Mouse (Mus musculus) G1E (cell line): Measurements from ENCODE around the gene Klhl3. TPM values are rescaled to one million over a fixed set of nuclear protein-coding genes. Genes with fewer than 3 reads are reported as not detected.
A peak's percentile ranks its signal among the peaks of the same experiment; 100 is the strongest.

ENCODE experiments used
- ATAC-seq: 2 replicates; pipeline ENCODE4 v1.8.0; 2016; ENCODE audit warnings: mild to moderate bottlenecking; ENCODE audit not compliant: insufficient number of reproducible peaks, poor library complexity, low FRiP score, severe bottlenecking; ENCODE audit errors: extremely low read depth
- DNase-seq: peaks from one replicate; pipeline ENCODE4 v3.0.0; 2012; ENCODE audit warnings: low spot score
- H3K27me3 ChIP-seq: 2 replicates; pipeline ENCODE4 v1.6.1; 2012; ENCODE audit warnings: mild to moderate bottlenecking, low read length, inconsistent platforms; ENCODE audit not compliant: insufficient read depth
- H3K36me3 ChIP-seq: replicated peaks from 2 replicates; pipeline ENCODE3; 2012; ENCODE audit warnings: mild to moderate bottlenecking, inconsistent platforms
- H3K4me1 ChIP-seq: 2 replicates; pipeline ENCODE4 v1.6.1; 2012; ENCODE audit warnings: low read depth, low read length, inconsistent platforms, mixed read lengths; ENCODE audit not compliant: insufficient read depth
- H3K4me3 ChIP-seq: 2 replicates; pipeline ENCODE4 v1.5.1; 2012; ENCODE audit warnings: low read depth, mild to moderate bottlenecking, inconsistent platforms, low read length, moderate library complexity, mixed read lengths
- H3K9me3 ChIP-seq: replicated peaks from 2 replicates; pipeline ENCODE4 v1.6.1; 2012; ENCODE audit warnings: inconsistent platforms
- CTCF ChIP-seq: IDR thresholded peaks from 2 replicates; pipeline ENCODE4 v1.5.1; 2012; ENCODE audit warnings: low read depth, low read length, inconsistent platforms, mixed read lengths
- GATA1 ChIP-seq: IDR thresholded peaks from 2 replicates; pipeline ENCODE4 v1.6.1; 2012; ENCODE audit warnings: borderline replicate concordance, low read length, inconsistent platforms, mixed read lengths
- GATA2 ChIP-seq: IDR thresholded peaks from 2 replicates; pipeline ENCODE4 v1.6.1; 2012; ENCODE audit warnings: low read depth, low read length, inconsistent platforms, borderline replicate concordance
- POLR2AphosphoS5 ChIP-seq: IDR thresholded peaks from 2 replicates; pipeline ENCODE4 v1.6.1; 2012; ENCODE audit warnings: low read depth, low read length, inconsistent platforms; ENCODE audit not compliant: insufficient replicate concordance
- TAL1 ChIP-seq: conservative IDR thresholded peaks from 2 replicates; pipeline ENCODE4 v1.6.1; 2012; ENCODE audit warnings: low read depth, low read length, inconsistent platforms, mixed read lengths
- polyA plus RNA-seq: library from polyadenylated mRNA; stranded (reverse); fragments of >175 nt; gene quantifications from 2 replicates; pipeline ENCODE4 v1.2.3, GENCODE M21; 2012
- total RNA-seq, 2 experiments: library from RNA; stranded (forward) in 1 of 2; stranded (reverse) in 1 of 2; fragments of 200-1000 nt in 1 of 2; fragments of >200 nt in 1 of 2; fragmentation: Nextera tagmentation in 1 of 2; gene quantifications; 2 replicates each; pipeline ENCODE4 v1.2.3; 2014 to 2017

Klhl3 gene
- total and polyA plus RNA-seq, 3 experiments: 0.05 TPM; not detected in 2

- DNase-seq (no peak), ATAC-seq (no peak)
- Histone ChIP-seq H3K36me3 (no peaks in the 10 kb centered on the region), H3K4me1 (no peaks in the 10 kb centered on the region), H3K27me3 (no peaks in the 10 kb centered on the region), H3K4me3 (no peak overlapping the region), H3K9me3 (no peaks in the 10 kb centered on the region)
- no peak for TF ChIP-seq POLR2AphosphoS5
- TF ChIP-seq GATA1: no peak
- peak; percentile 21; the same call in 1 of the 2 replicates for TF ChIP-seq CTCF
These were observed 4.1 kb upstream of the Klhl3 start for GRCm38 (mm10) chr13:58117318-58118017.

GRCm38 (mm10) chr13:58116801-58117200 lies 3.4 kb upstream of the Klhl3 start:
- Histone ChIP-seq H3K27me3 (no peaks in the 10 kb centered on the region), H3K9me3 (no peaks in the 10 kb centered on the region), H3K4me3 (no peak overlapping the region), H3K4me1 (no peaks in the 10 kb centered on the region), H3K36me3 (no peaks in the 10 kb centered on the region)
- DNase-seq (no peak), ATAC-seq (no peak)
- no peak for TF ChIP-seq GATA2
- TF ChIP-seq CTCF: no peak
- no peak for TF ChIP-seq POLR2AphosphoS5
- TF ChIP-seq TAL1: no peak
- no peak for TF ChIP-seq GATA1

- TF ChIP-seq GATA1: no peak
- TF ChIP-seq POLR2AphosphoS5: no peak
- no peak for TF ChIP-seq GATA2
- TF ChIP-seq TAL1: no peak
- no peak for TF ChIP-seq CTCF
- Histone ChIP-seq H3K4me3 (no peak overlapping the region), H3K9me3 (no peaks in the 10 kb centered on the region), H3K4me1 (no peaks in the 10 kb centered on the region), H3K36me3 (no peaks in the 10 kb centered on the region), H3K27me3 (no peaks in the 10 kb centered on the region)
- ATAC-seq (no peak), DNase-seq (no peak)
These were observed 1.8 kb upstream of the Klhl3 start for GRCm38 (mm10) chr13:58115227-58115626.

GRCm38 (mm10) chr13:58112601-58113041 lies 771 bp downstream of the Klhl3 start:
- no peak for DNase-seq
- H3K4me1 ChIP-seq: no peaks in the 10 kb centered on the region
- no peak for ATAC-seq
- no peaks in the 10 kb centered on the region for H3K27me3 ChIP-seq
- no peaks in the 10 kb centered on the region for H3K36me3 ChIP-seq
- TF ChIP-seq CTCF (no peak), GATA1 (no peak)
- no peaks in the 10 kb centered on the region for H3K9me3 ChIP-seq
- H3K4me3 ChIP-seq: no peak overlapping the region

- no peaks in the 10 kb centered on the region for H3K36me3 ChIP-seq
- H3K4me1 ChIP-seq: no peaks in the 10 kb centered on the region
- H3K9me3 ChIP-seq: no peaks in the 10 kb centered on the region
- DNase-seq (no peak), ATAC-seq (no peak)
- no peak overlapping the region for H3K4me3 ChIP-seq
- TF ChIP-seq TAL1 (no peak), CTCF (no peak), GATA2 (no peak), POLR2AphosphoS5 (no peak), GATA1 (no peak)
- no peaks in the 10 kb centered on the region for H3K27me3 ChIP-seq
These were observed 1.2 kb downstream of the Klhl3 start for GRCm38 (mm10) chr13:58112191-58112590.

- Histone ChIP-seq H3K36me3 (no peaks in the 10 kb centered on the region), H3K9me3 (no peaks in the 10 kb centered on the region), H3K4me1 (no peaks in the 10 kb centered on the region), H3K4me3 (no peak overlapping the region), H3K27me3 (no peaks in the 10 kb centered on the region)
- ATAC-seq (no peak), DNase-seq (no peak)
- TF ChIP-seq POLR2AphosphoS5 (no peak), TAL1 (no peak), GATA1 (no peak), CTCF (no peak), GATA2 (no peak)
These were observed 2.1 kb downstream of the Klhl3 start for GRCm38 (mm10) chr13:58111306-58111705.

- TF ChIP-seq CTCF: no peak
- no peak for TF ChIP-seq GATA1
- no peak for TF ChIP-seq GATA2
- no peak for TF ChIP-seq TAL1
- no peak for TF ChIP-seq POLR2AphosphoS5
- no peaks in the 10 kb centered on the region for H3K36me3 ChIP-seq
- H3K9me3 ChIP-seq: peaks cover 31% of the 10 kb centered on the region
- ATAC-seq: no peak
- no peak overlapping the region for H3K4me3 ChIP-seq
- no peaks in the 10 kb centered on the region for H3K4me1 ChIP-seq
- DNase-seq: no peak
- H3K27me3 ChIP-seq: no peaks in the 10 kb centered on the region
These were observed 22.7 kb downstream of the Klhl3 start for GRCm38 (mm10) chr13:58090643-58091042.
